Mouse (Mus musculus): ENCODE results near the gene Eif2b5.
"Not testable (repeated sequence)": the region's sequence is repeated elsewhere in the genome, so short reads cannot be mapped to it uniquely, and the experiment has no call there.

The Eif2b5 gene

GRCm38 (mm10) chr16:20498677-20499475 lies at the start of gene Eif2b5:
Gene Eif2b5 (plus strand): TSS chr16:20498817.
- DNase-seq (ENCODE audit: low read depth, low spot score), result peak; percentile 97

GRCm38 (mm10) chr16:20451774-20452173 lies 46.8 kb upstream of the Eif2b5 start:
- DNase-seq (ENCODE audit: low read depth, low spot score), result no peak

- no peak for DNase-seq (ENCODE audit: low read depth, low spot score)
Measured at GRCm38 (mm10) chr16:20454155-20454654, 44.4 kb upstream of the Eif2b5 start.

GRCm38 (mm10) chr16:20456106-20456505 lies 42.5 kb upstream of the Eif2b5 start:
- DNase-seq (ENCODE audit: low read depth, low spot score), result no peak

- DNase-seq (ENCODE audit: low read depth, low spot score), result not testable (repeated sequence)
Measured at GRCm38 (mm10) chr16:20458736-20459135, 39.9 kb upstream of the Eif2b5 start.

- no peak for DNase-seq (ENCODE audit: low read depth, low spot score)
Measured at GRCm38 (mm10) chr16:20464725-20465124, 33.9 kb upstream of the Eif2b5 start.

GRCm38 (mm10) chr16:20470981-20471380 lies 27.6 kb upstream of the Eif2b5 start:
- DNase-seq (ENCODE audit: low read depth, low spot score), result no peak

GRCm38 (mm10) chr16:20471686-20472085 lies 26.9 kb upstream of the Eif2b5 start:
- DNase-seq (ENCODE audit: low read depth, low spot score), result peak; percentile 13

- DNase-seq (ENCODE audit: low read depth, low spot score), result no peak
Measured at GRCm38 (mm10) chr16:20473748-20474147, 24.9 kb upstream of the Eif2b5 start.

GRCm38 (mm10) chr16:20474211-20474610 lies 24.4 kb upstream of the Eif2b5 start:
- no peak for DNase-seq (ENCODE audit: low read depth, low spot score)

GRCm38 (mm10) chr16:20474786-20475185 lies 23.8 kb upstream of the Eif2b5 start:
- no peak for DNase-seq (ENCODE audit: low read depth, low spot score)

- DNase-seq (ENCODE audit: low read depth, low spot score), result no peak
Measured at GRCm38 (mm10) chr16:20475335-20475734, 23.3 kb upstream of the Eif2b5 start.

GRCm38 (mm10) chr16:20476857-20477256 lies 21.8 kb upstream of the Eif2b5 start:
- no peak for DNase-seq (ENCODE audit: low read depth, low spot score)

- DNase-seq (ENCODE audit: low read depth, low spot score), result no peak
Measured at GRCm38 (mm10) chr16:20477270-20477669, 21.3 kb upstream of the Eif2b5 start.

- DNase-seq (ENCODE audit: low read depth, low spot score), result no peak
Measured at GRCm38 (mm10) chr16:20478504-20478903, 20.1 kb upstream of the Eif2b5 start.

- not testable (repeated sequence) for DNase-seq (ENCODE audit: low read depth, low spot score)
Measured at GRCm38 (mm10) chr16:20479026-20479760, 19.4 kb upstream of the Eif2b5 start.

- DNase-seq (ENCODE audit: low read depth, low spot score), result peak; percentile 59
Measured at GRCm38 (mm10) chr16:20480115-20480514, 18.5 kb upstream of the Eif2b5 start.

- DNase-seq (ENCODE audit: low read depth, low spot score), result no peak
Measured at GRCm38 (mm10) chr16:20481746-20482145, 16.9 kb upstream of the Eif2b5 start.

GRCm38 (mm10) chr16:20483716-20484115 lies 14.9 kb upstream of the Eif2b5 start:
- DNase-seq (ENCODE audit: low read depth, low spot score), result not testable (repeated sequence)

- no peak for DNase-seq (ENCODE audit: low read depth, low spot score)
Measured at GRCm38 (mm10) chr16:20485061-20485460, 13.6 kb upstream of the Eif2b5 start.

- DNase-seq (ENCODE audit: low read depth, low spot score), result no peak
Measured at GRCm38 (mm10) chr16:20486048-20486447, 12.6 kb upstream of the Eif2b5 start.

GRCm38 (mm10) chr16:20488151-20488550 lies 10.5 kb upstream of the Eif2b5 start:
- no peak for DNase-seq (ENCODE audit: low read depth, low spot score)

GRCm38 (mm10) chr16:20488751-20489150 lies 9.9 kb upstream of the Eif2b5 start:
- not testable (repeated sequence) for DNase-seq (ENCODE audit: low read depth, low spot score)

All from A20 (cell line).